Mouse (Mus musculus) neural tube, embryonic 11.5 days (tissue): ENCODE results near the gene Gm20388. TPM values are rescaled to one million over a fixed set of nuclear protein-coding genes. Genes with fewer than 3 reads are reported as not detected.

ENCODE experiments used
- ATAC-seq: fragments of 200-750 bp; cut with Nextera tagmentation; 2 replicates; pipeline ENCODE4 v1.8.0; 2017; ENCODE audit warnings: moderate number of reproducible peaks, mild to moderate bottlenecking, moderate TSS enrichment, moderate library complexity; ENCODE audit not compliant: insufficient read depth, low FRiP score, low TSS enrichment
- DNase-seq: peaks from one replicate; pipeline ENCODE4 v3.0.0-alpha.2; 2015; ENCODE audit warnings: low spot score
- H3K27ac ChIP-seq: fragments of 300-500 bp; sonication (generic); 2 replicates; pipeline ENCODE4 v1.5.1; 2014; ENCODE audit warnings: low read depth, mild to moderate bottlenecking, low read length
- H3K27me3 ChIP-seq: fragments of 300-500 bp; sonication (generic); 2 replicates; pipeline ENCODE4 v1.6.1; 2014; ENCODE audit warnings: mild to moderate bottlenecking, low read length, mixed read lengths; ENCODE audit not compliant: control insufficient read depth, insufficient read depth
- H3K36me3 ChIP-seq: fragments of 300-500 bp; sonication (generic); 2 replicates; pipeline ENCODE4 v1.6.1; 2014; ENCODE audit warnings: mild to moderate bottlenecking, low read length, moderate library complexity, mixed read lengths; ENCODE audit not compliant: control insufficient read depth, insufficient read depth
- H3K4me1 ChIP-seq: fragments of 300-500 bp; sonication (generic); 2 replicates; pipeline ENCODE4 v1.6.1; 2014; ENCODE audit warnings: low read length, mixed read lengths; ENCODE audit not compliant: control insufficient read depth, insufficient read depth
- H3K4me2 ChIP-seq: fragments of 300-500 bp; sonication (generic); 2 replicates; pipeline ENCODE4 v1.6.1; 2014; ENCODE audit warnings: low read depth, mild to moderate bottlenecking, moderate library complexity
- H3K4me3 ChIP-seq: fragments of 300-500 bp; sonication (generic); 2 replicates; pipeline ENCODE4 v1.5.1; 2014; ENCODE audit warnings: low read depth, low read length
- H3K9ac ChIP-seq: fragments of 300-500 bp; sonication (generic); 2 replicates; pipeline ENCODE4 v1.6.1; 2014; ENCODE audit warnings: mild to moderate bottlenecking, low read length
- H3K9me3 ChIP-seq: fragments of 300-500 bp; sonication (generic); 2 replicates; pipeline ENCODE4 v1.6.1; 2016; ENCODE audit warnings: low read length; ENCODE audit not compliant: control insufficient read depth
- WGBS: fragments of 180-500 bp; shearing (Covaris S2); extraction: QIAGEN DNeasy Blood & Tissue Kit; methylation state at CpG from one replicate; pipeline ENCODE4 v1.1.7; 2014; 5-methylcytosine and 5-hydroxymethylcytosine counted together
- polyA plus RNA-seq: library from polyadenylated mRNA; unstranded; fragments of >200 nt; fragmentation: Nextera tagmentation; extraction: Ambion mirVana; gene quantifications from 2 replicates; pipeline ENCODE4 v1.2.1, GENCODE M21; 2014

The Gm20388 gene
- polyA plus RNA-seq, 1 experiment from 2014 or later: not detected

DNA sequence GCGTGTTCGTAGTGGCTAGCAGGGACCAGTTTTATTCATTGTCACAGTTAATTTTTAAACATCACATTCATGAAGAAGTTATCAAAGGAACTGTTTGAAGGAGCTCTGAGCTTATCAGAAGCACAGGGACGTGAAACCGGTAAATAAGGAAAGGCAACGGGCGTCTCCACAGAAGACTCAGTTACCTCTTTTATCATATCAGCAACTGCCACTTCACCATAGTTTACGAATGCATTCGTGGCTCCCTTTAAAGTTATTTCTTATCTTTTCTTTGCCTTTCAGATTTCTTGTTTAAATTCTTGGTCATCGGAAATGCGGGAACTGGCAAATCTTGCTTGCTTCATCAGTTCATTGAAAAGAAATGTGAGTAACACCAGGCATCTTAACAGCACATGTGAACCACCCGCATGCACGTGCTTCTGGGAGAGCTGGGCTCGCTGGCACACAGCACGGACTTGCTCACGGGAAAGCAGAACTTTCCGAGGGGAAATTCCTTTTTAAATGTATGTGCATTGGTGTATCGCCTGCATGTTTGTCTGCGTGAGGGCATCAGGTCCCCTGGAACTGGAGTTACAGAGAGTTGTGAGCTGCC is 3913.0 kb downstream of the Gm20388 start:
- Histone ChIP-seq H3K27me3 (no peaks in the 10 kb centered on the region), H3K36me3 (no peaks in the 10 kb centered on the region), H3K4me2 (no peak overlapping the region), H3K4me1 (no peaks in the 10 kb centered on the region), H3K9ac (no peak overlapping the region), H3K4me3 (no peak overlapping the region), H3K9me3 (no peaks in the 10 kb centered on the region), H3K27ac (no peak overlapping the region)
- ATAC-seq (no peak), DNase-seq (no peak)
- WGBS: 97% methylated on average over 18 of the region's 18 CpGs

DNA sequence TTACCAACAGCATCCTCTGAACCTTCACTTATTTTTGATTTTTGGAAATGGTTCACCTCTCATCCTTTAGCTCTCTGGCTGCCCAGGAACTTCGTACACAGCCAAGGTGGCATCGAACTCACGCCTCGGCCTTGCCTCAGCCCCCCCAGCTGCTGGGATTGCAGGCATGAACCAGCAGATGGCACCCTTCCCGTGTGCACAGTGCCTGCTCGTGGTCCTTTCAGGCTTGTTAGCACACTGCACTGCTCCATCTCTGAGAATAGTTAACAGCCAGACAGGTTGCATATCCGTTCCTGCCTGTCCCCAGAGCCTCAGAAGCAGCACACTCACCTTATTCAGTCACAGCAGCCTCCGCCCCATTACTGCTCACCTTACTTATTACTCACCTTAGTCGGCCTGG is 3915.4 kb downstream of the Gm20388 start:
- Histone ChIP-seq H3K4me3 (no peak overlapping the region), H3K27ac (no peak overlapping the region), H3K9me3 (no peaks in the 10 kb centered on the region), H3K4me1 (no peaks in the 10 kb centered on the region), H3K27me3 (no peaks in the 10 kb centered on the region), H3K9ac (no peak overlapping the region), H3K4me2 (no peak overlapping the region), H3K36me3 (no peaks in the 10 kb centered on the region)
- DNase-seq (peak; percentile 53), ATAC-seq (no peak)
- WGBS: 69% methylated on average over 9 of the region's 9 CpGs

DNA sequence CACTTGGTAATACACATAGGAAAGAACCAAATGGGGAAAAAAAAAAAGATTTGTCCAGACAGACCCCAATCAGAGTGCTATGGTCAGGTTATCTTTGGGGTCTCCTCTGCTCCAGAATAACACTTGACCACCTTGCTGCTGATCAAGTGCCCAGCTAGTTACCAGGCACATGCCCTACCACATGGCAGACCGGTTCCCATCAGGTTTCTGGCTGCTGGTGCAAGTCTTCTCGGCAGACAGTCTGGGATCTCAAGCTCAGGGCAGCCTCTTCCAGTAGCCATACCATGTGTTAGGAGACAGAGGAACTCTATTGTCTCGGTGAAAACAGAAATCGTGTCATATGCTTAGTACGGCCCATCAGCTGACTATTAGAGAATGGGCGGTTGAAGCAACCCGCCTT is 3916.1 kb downstream of the Gm20388 start:
- Histone ChIP-seq H3K27ac (no peak overlapping the region), H3K36me3 (peaks cover 2% of the 10 kb centered on the region; the same call in 1 of the 2 replicates)
- ATAC-seq: no peak

DNA sequence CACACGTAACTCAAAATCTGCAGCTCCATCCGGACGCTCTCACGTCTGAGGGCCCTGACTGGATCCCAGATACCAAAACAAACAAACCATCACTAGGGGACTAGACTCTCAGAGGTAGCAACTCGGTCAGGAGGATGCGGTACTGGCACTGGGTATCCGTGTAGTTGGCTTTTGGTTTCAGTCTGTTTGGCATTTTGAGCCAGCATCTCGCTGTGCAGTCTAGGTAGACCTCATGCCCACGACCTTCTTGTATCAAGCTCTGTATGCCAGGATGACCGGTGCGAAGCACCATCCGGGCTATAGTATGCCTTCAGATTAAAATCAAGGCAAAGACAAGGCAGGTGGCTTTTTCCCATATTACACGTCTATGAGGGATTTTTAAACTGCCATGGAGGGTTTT is 3916.9 kb downstream of the Gm20388 start:
- Histone ChIP-seq H3K4me1 (no peaks in the 10 kb centered on the region), H3K9me3 (no peaks in the 10 kb centered on the region), H3K4me2 (no peak overlapping the region), H3K36me3 (peaks cover 2% of the 10 kb centered on the region; the same call in 1 of the 2 replicates), H3K4me3 (no peak overlapping the region), H3K27me3 (no peaks in the 10 kb centered on the region), H3K9ac (no peak overlapping the region), H3K27ac (no peak overlapping the region)
- ATAC-seq: no peak
- 95% methylated on average over 13 of the region's 13 CpGs for WGBS
- DNase-seq: no peak

More for the DNA sequence above, 3916.1 kb downstream of the Gm20388 start:
- Histone ChIP-seq H3K4me1 (no peaks in the 10 kb centered on the region), H3K27me3 (no peaks in the 10 kb centered on the region), H3K9ac (no peak overlapping the region), H3K4me2 (no peak overlapping the region), H3K9me3 (no peaks in the 10 kb centered on the region), H3K4me3 (no peak overlapping the region)
- DNase-seq: no peak
- WGBS: 94% methylated on average over 7 of the region's 7 CpGs

DNA sequence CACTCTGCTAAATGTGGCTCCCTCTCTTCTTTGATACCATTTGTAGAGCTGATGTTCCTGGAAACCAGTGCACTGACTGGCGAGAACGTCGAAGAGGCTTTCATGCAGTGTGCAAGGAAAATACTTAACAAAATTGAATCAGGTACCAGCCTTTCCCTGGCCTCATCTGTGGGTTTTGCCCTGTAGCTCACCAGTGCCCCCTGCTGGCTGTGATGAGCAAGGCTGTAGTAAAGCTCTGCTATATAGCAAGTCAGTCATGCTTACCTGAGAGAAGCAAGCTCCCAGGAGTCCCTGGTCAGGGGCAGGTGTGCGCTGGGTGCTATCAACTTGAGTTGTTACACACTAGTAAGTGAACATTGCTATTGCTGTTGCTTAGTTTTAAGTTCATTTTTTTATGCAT is 3922.1 kb downstream of the Gm20388 start:
- ATAC-seq: no peak
- no peak overlapping the region for H3K4me2 ChIP-seq
- H3K27ac ChIP-seq: no peak overlapping the region
- H3K36me3 ChIP-seq: peaks cover 17% of the 10 kb centered on the region
- H3K4me3 ChIP-seq: no peak overlapping the region
- no peak overlapping the region for H3K9ac ChIP-seq
- no peaks in the 10 kb centered on the region for H3K9me3 ChIP-seq
- WGBS: 93% methylated on average over 4 of the region's 4 CpGs
- H3K27me3 ChIP-seq: no peaks in the 10 kb centered on the region
- no peak for DNase-seq
- no peaks in the 10 kb centered on the region for H3K4me1 ChIP-seq

DNA sequence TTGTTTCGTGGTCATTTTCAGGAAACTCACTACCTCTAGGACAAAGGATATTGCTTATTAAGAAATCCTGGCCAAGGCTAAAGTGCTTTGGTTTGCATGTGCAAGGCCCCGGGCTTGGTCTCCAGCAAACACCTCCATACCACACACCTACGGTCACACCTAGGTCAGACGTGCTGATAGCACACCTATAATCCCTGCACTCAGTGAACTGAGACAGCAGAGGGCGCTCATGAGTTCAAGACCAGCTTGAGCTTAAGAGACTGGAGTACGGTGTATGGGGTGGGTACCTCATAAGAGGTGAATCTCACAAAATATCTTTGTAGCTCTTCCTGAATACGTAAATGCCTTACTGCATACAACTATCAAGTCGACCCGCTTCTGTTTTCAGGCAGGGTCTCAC is 3924.8 kb downstream of the Gm20388 start:
- Histone ChIP-seq H3K27me3 (no peaks in the 10 kb centered on the region), H3K27ac (no peak overlapping the region), H3K4me2 (no peak overlapping the region), H3K9me3 (no peaks in the 10 kb centered on the region), H3K4me1 (no peaks in the 10 kb centered on the region), H3K36me3 (peaks cover 17% of the 10 kb centered on the region), H3K4me3 (no peak overlapping the region), H3K9ac (no peak overlapping the region)
- no peak for ATAC-seq
- 62% methylated on average over 9 of the region's 9 CpGs for WGBS
- DNase-seq: peak; percentile 69

DNA sequence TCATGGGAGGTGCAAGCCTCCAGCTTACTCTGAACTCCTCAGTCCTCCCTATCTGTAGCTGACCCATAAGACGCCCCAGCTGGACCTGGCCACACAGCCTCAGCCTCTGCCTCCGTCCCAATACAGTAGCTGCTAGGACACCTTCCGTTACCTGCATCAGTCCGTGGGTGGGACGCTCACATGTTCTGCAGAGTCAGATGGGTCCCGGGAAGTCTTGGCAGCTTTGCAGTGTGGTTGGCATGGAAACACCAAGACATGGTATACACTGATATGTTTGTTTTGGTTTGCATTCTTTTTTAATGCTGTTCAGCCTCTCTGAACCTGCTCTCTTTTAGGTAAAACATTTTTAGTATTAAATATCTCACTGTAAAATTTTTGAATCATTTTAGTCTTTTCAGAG is 3925.7 kb downstream of the Gm20388 start:
- H3K4me2 ChIP-seq: no peak overlapping the region
- 94% methylated on average over 6 of the region's 6 CpGs for WGBS
- no peak overlapping the region for H3K4me3 ChIP-seq
- DNase-seq (no peak), ATAC-seq (no peak)
- no peak overlapping the region for H3K9ac ChIP-seq
- no peaks in the 10 kb centered on the region for H3K27me3 ChIP-seq
- no peaks in the 10 kb centered on the region for H3K9me3 ChIP-seq
- no peak overlapping the region for H3K27ac ChIP-seq
- peaks cover 17% of the 10 kb centered on the region for H3K36me3 ChIP-seq
- H3K4me1 ChIP-seq: no peaks in the 10 kb centered on the region

DNA sequence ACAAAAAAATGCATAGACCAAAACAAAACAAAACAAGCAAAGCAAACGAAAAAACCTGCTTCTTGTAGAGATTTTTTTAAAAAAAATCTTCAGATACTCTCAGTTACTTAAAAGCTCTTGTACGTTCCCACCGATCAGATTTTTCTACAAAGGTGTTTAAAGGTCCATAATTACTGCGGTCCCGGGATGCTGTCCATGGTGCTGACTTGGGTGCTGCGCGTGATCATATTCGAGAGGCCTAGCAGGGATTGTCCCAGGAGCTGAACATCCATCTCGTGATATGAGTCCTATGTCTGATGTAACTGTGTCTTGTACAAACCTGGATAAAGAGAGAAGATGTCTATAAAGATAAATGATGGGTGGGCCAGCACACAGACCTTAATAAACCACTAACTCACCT is 3927.9 kb downstream of the Gm20388 start:
- Histone ChIP-seq H3K36me3 (peaks cover 8% of the 10 kb centered on the region), H3K9ac (no peak overlapping the region), H3K4me3 (no peak overlapping the region), H3K4me2 (no peak overlapping the region), H3K4me1 (no peaks in the 10 kb centered on the region), H3K9me3 (no peaks in the 10 kb centered on the region), H3K27me3 (no peaks in the 10 kb centered on the region), H3K27ac (no peak overlapping the region)
- DNase-seq (no peak), ATAC-seq (no peak)
- WGBS: 72% methylated on average over 9 of the region's 9 CpGs

DNA sequence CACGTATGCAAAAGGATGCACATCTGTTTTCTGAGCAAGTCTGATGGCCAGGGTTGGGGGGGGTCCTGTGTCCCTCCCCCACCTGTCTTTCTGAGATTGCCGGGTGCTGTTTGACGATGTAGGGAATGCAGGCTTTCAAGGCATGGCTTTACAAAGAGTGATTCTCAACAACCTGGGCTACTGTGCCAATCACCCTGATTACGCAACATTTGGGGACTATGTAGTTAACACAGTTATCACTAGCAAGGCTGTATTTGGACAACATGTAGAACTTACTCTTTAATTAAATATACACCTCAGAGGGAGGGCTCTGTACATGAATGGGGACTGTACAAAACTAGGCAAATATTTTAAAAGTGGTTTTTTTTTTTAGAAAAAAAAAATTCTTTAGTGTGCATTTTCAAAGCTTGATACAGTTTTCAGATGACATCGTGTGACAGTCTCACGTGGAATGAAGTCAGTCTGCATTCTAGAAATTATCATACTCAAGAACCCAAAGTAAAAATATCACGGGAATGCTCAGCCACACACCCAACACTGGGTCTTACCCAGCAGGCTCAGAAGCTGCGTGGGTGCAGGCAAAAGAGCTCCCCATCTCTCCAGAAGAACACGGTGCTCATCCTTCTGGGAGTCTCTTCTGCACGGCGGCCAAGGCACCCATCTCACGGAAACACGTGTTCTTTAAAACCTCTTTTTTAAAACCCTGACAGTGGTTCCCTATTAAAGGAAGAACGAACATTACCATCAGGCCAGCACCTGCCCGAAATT is 3930.1 kb downstream of the Gm20388 start:
- Histone ChIP-seq H3K4me1 (no peaks in the 10 kb centered on the region), H3K27ac (no peak overlapping the region), H3K36me3 (0 out of 2 replicates have a peak, but pooled peaks cover 2% of the 10 kb centered on the region), H3K27me3 (no peaks in the 10 kb centered on the region), H3K9ac (no peak overlapping the region), H3K9me3 (no peaks in the 10 kb centered on the region), H3K4me3 (no peak overlapping the region), H3K4me2 (no peak overlapping the region)
- ATAC-seq: no peak
- no peak for DNase-seq
- 92% methylated on average over 15 of the region's 15 CpGs for WGBS
